Mouse (Mus musculus): ENCODE results near the gene Plekhg2.
"Not testable (repeated sequence)": the region's sequence is repeated elsewhere in the genome, so short reads cannot be mapped to it uniquely, and the experiment has no call there.

Gene Plekhg2

GRCm38 (mm10) chr7:28372251-28373108, at the start of gene Plekhg2:
Plekhg2 (minus strand) TSS chr7:28372599.
- peak; percentile 96 to 97 for DNase-seq (ENCODE audit: low spot score in 2 of 2)

DNA sequence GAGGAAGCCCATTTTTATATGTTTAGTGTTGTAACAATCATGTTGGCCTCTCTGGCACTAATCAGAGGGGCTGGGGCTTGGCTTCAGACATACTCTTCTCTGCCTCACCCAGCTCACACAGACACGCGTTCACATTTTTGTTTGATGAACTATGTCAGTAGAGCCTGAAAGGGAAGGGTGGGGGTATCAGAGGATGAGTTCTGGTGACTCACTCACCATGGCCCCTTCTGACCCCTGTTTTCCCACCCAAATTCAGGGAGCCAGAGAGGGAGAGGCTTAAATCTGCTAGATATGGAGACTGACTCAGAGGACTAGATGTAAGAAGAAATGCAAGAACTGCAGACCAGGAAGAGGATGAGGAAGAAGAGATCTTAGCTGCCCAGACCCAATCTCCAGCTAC, 47.0 kb upstream of the Plekhg2 start:
- DNase-seq (ENCODE audit: low spot score in 2 of 2), result no peak

DNA sequence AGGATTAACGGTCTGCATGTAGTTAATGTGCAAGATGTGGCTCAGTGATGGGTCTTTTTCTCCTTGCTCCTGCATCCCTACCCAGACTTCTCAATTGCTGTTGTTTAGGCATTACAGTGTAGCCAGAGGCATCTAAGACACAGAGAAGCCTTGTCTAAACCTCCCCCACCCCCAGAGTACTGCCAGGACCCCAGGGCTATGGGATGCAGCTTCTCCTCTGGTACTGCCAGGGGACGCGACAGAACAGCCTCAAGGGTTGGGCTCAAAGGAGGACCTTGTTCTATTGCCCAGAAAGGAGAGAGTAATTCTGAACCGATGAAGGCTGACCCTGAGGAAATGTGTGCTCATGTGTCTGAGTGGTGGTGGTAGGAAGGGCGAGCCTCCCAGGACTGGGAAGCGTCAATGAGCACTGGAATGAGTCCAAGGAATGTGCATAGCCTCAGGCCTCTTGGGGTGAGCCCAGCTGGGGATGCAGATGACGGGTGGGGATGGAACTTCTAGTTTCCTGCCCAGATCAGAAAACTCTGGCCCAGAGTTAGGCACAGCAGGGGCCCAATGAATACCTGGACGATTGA, 45.8 kb upstream of the Plekhg2 start:
- no peak for DNase-seq (ENCODE audit: low spot score in 2 of 2)

DNA sequence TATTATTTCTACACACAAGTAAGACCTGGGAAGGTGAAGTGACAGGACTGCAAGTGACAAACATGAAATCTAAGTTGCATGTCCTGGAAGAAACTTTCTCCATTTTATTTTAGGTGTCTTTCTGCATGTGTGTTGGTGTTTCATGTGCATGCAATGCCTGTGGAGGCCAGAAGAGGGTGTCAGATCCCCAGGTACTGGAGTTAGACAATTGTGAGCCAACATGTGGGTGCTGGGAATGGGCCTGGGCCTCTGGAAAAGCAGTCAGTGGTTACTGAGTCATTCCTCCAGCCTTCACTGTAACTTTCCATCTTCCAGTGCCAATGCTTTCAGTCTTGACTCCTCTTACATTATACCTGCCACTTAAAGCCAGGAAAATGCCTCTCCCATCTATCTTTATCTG, 45.0 kb upstream of the Plekhg2 start:
- no peak for DNase-seq (ENCODE audit: low spot score in 2 of 2)

DNA sequence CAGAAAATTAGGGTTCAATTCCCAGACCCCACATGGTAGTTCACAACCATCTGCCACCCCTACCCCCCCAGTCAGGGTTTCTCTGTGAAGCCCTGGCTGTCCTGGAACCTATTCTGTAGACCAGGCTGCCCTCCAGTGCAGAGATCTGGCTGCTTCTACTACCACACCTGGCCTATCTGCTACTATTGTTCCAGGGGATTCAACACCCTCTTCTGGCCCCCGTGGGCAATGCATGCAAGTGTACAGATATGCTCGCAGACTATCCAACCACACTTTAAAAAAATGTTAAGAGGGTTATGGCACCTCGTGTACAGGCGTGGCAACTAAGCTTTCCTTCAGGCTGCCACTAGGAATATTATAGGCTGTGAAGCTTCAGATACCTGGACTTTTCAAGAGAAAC, 40.4 kb upstream of the Plekhg2 start:
- peak in 1 of 2 experiments; percentile 22 for DNase-seq (ENCODE audit: low spot score in 2 of 2)

GRCm38 (mm10) chr7:28410841-28411475, 38.6 kb upstream of the Plekhg2 start:
- DNase-seq (ENCODE audit: low spot score in 2 of 2), result no peak

DNA sequence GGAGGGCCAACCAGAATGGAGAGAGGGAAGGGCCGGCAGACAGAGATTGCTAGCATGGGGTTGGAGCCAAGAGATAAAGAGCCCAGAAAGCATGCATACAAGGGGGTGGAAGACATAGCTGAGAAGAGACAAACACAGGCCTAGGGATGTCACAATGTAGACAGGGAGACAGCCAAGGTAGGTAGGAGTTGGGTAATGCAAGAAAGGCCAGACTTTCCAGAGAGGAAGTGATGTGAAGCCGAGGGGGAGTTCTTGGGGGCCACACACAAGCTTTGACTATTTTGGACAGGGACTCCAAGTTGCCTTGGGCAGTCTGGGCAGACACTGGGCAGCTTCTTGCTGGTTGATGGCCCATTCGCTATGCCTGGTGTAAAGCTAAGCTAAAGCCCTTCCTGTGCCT, 29.5 kb upstream of the Plekhg2 start:
- no peak for DNase-seq (ENCODE audit: low spot score in 2 of 2)

DNA sequence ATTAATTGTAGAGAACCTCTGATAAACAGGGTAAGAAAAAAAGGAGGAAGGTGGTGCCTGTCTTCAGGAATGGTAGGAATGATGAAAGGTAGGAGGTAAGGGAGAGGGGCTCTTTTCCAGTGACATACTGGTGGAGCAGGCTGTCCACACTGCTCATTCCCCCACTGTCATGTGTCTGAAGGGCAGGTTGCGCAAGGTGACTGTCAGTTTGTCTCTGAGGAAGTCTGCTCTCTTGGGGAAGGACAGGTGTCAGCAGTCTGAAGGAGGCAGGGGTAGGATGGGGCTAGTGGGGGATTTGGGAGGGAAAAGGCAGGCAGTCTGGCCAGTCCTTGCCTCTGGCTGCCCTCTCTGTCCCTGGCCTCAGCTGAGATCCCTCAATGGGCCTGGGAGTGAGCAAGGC, 28.6 kb upstream of the Plekhg2 start:
- no peak for DNase-seq (ENCODE audit: low spot score in 2 of 2)

DNA sequence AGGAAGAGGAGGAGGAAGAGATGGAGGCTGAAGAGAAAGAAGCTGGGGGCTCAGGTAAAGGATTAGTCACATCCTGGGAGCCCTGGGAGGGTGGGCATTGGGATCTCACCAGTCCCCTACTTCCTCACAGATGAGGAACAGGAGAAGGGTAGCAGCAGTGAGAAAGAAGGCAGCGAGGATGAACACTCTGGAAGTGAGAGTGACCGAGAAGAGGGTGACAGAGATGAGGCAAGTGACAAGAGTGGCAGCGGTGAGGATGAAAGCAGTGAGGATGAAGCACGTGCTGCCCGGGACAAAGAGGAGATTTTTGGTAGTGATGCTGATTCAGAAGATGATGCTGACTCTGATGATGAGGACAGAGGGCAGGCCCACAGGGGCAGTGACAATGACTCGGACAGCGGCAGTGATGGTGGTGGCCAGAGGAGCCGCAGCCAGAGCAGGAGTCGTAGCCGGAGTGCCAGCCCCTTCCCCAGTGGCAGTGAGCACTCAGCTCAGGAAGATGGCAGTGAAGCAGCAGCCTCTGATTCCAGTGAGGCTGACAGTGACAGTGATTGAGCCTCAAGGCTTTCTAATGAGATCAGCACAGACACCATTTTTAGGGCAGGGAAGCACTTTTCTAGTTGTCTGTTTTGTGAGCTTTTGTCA, 26.4 kb upstream of the Plekhg2 start:
- DNase-seq (ENCODE audit: low spot score in 2 of 2), result no peak

GRCm38 (mm10) chr7:28398000-28398399, 25.6 kb upstream of the Plekhg2 start:
- DNase-seq (ENCODE audit: low spot score in 2 of 2), result no peak

DNA sequence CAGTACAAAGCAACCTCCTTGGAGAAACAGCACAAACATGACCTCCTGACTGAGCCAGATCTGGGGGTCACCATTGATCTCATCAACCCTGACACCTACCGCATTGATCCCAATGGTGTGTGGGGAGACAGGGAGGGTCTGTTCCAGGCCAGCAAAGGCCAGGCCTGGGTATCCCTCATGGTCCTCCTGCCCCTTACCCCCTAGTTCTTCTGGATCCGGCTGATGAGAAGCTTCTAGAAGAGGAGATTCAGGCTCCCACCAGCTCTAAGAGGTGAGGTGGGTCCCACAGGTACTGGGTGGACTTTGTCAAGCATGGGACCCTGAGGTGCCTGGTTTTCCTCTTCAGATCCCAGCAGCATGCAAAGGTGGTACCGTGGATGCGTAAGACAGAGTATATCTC, 23.0 kb upstream of the Plekhg2 start:
- no peak for DNase-seq (ENCODE audit: low spot score in 2 of 2)

DNA sequence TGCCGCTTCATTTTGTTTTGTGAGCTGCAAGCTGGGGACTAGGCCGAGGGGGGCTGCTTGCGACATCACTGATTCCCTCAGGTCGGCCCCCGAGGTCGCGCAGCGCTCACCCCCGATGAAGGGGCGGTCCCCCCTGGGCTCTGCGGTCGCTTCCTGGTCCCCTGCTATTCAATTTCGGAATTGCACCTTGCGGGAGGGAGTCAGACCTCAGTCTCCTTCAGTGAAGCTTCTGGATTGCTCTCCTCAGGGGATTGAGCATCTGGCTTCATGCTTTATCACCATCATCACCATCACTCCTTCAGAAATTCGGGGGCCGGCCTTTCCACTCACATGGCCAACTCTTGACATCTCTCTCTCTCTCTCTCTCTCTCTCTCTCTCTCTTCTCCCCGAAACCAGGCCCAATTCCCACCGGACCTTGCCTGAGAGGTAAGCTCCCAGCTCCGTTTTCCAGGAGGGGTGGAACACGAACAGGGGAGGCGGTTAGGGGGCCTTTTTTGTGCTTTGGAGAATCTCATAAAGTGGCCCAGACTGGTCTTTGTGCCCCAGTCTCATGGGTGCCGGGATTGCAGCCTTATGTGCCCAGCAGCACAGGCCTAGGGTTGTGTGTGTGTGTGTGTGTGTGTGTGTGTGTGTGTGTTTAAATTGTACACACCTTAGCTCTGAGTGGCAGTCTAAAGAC, 21.0 kb upstream of the Plekhg2 start:
- peak in 1 of 2 experiments; percentile 30 for DNase-seq (ENCODE audit: low spot score in 2 of 2)

- DNase-seq (ENCODE audit: low spot score in 2 of 2), result peak; percentile 90 to 94
Measured at GRCm38 (mm10) chr7:28392429-28393271, 20.3 kb upstream of the Plekhg2 start, which contains the start of the genes Med29 and Paf1. Med29 (minus strand) TSS chr7:28392708. Paf1 (plus strand) TSS chr7:28392951.

GRCm38 (mm10) chr7:28390331-28390730, 17.9 kb upstream of the Plekhg2 start:
- no peak for DNase-seq (ENCODE audit: low spot score in 2 of 2)

GRCm38 (mm10) chr7:28387384-28387783, 15.0 kb upstream of the Plekhg2 start:
- not testable (repeated sequence) for DNase-seq (ENCODE audit: low spot score in 2 of 2)

DNA sequence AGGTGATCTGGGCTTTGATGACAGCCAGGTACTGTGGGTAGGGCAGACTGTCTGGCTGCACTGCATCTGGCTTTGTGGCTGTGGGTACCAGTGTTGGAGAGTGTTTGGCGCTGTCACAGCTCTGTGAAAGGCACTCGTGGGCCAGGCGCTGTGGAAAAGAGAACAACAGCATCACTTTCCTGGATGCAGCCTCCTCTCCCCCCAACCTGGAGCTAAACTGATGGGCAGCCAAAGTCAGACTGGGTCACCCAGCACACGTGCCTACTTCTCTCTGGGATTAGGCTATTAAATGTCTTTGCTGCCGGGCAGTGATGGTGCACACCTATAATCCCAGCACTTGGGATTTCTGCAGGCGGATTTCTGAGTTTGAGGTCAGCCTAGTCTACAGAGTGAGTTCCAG, 14.5 kb upstream of the Plekhg2 start:
- not testable (repeated sequence) for DNase-seq (ENCODE audit: low spot score in 2 of 2)

DNA sequence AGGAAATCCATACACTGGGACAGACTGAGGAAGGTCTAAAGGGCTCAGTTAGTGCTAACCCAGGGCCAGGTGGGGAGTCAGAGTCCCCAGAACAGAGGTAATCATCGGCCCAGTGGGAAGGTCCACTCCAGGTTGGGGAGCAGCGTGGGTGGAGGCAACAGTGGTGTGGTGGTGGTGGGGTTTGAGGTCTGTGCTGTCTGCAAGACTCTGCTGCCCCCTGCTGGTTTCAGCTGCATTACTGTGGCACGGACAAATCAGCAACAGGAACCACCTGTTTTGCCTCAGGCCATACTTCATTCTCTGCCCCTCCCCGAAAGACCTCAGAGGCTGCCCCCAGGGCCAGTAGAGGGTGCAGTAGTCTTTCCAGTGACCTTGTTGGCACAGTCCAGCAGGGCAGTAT, 14.1 kb upstream of the Plekhg2 start:
- peak; percentile 81 to 97 for DNase-seq (ENCODE audit: low spot score in 2 of 2)

- DNase-seq (ENCODE audit: low spot score in 2 of 2), result no peak
Measured at GRCm38 (mm10) chr7:28386007-28386406, 13.6 kb upstream of the Plekhg2 start.

GRCm38 (mm10) chr7:28385196-28385595, 12.8 kb upstream of the Plekhg2 start:
- no peak for DNase-seq (ENCODE audit: low spot score in 2 of 2)

GRCm38 (mm10) chr7:28384162-28384561, 11.8 kb upstream of the Plekhg2 start:
- DNase-seq (ENCODE audit: low spot score in 2 of 2), result peak; percentile 63 to 71

- DNase-seq (ENCODE audit: low spot score in 2 of 2), result no peak
Measured at GRCm38 (mm10) chr7:28383606-28384005, 11.2 kb upstream of the Plekhg2 start.

Data from thymus, postnatal 10 days (tissue).